Mouse (Mus musculus) testis, postnatal 10 days (tissue): ENCODE measurements at regions not wholly inside any gene's neighbourhood (a gene's known extent, or its start where the extent isn't known, plus 50 kb on each side); places are given as distances from the start of the nearest gene placed in this dataset.

Experiments
- DNase-seq: peaks from one replicate; pipeline ENCODE4 v3.0.0; 2021; ENCODE audit warnings: low spot score

DNA sequence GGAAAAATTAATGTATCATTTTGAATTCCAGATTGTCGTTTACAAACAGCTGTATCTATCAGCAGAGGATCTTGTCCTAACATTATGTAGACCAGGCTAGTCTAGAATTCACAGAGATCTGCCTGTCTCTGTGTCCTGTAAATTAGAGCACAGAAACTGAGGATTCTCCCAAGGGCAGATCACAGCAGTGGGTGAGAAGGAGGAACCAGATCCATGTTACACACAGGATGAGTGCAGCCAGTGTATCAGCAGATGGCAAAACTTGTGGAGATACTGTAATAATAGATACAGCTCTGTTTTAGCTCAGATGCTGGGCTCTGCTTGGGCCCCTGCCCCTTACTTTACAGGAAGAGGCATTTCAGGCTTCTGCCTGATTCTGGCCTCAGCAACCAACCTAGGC is 1384.0 kb upstream of the 1700008P02Rik start:
- DNase-seq: no peak

DNA sequence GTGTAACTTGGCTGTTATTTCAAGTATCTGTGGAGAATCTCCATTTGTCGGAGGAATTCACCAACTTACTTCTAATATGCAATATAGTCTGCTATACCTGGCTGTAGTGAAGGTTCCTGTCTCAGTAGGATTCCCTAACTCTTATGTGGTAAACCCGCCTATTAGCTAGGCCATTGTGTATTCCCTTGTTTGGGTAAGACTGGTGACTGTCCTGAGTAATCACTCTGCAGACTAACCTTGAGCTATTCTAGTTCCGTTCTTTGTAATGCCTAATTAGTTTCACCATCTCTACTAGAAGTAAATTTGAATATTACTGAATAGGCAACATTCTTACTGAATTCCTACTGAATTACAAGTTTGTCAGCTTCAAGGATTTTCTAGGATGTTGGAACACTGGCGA is 1380.8 kb upstream of the 1700008P02Rik start:
- DNase-seq: no peak

DNA sequence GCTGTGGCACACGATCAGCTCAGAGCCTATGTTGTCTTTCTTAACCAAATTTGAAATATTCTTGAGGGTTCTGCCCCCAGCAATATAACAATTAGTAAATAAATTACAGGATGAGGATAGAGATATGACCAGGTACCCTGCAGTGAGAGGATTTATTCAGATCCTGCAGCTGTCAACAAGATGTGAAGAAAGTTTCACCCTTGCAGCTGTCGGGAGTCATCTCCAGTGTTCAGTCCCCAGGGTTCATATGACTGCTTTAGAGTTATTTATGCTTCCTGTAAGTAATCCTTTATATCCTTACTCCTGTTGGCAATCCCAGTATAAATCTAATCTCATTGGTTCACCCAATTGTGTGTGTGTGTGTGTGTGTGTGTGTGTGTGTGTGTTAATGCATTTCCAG is 1372.1 kb upstream of the 1700008P02Rik start:
- DNase-seq: no peak

DNA sequence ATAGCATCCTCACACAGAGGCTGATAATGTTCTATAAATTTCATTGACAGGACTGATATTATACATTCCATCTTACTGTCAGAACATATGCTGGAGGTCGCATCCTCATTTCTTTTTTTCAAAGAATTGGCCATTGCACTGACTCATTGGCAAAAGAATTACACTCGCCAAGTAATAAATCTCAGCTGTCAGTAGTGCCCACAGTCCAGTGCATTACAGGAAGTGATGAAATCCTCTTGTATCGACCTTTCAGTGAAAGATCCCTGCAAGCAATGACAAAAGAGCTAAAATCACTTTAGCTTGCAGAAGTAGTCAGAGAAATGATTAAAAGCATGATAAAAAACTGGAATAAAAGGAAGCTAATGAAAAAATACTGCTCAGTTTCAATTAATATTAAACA is 1353.0 kb upstream of the 1700008P02Rik start:
- DNase-seq: no peak

DNA sequence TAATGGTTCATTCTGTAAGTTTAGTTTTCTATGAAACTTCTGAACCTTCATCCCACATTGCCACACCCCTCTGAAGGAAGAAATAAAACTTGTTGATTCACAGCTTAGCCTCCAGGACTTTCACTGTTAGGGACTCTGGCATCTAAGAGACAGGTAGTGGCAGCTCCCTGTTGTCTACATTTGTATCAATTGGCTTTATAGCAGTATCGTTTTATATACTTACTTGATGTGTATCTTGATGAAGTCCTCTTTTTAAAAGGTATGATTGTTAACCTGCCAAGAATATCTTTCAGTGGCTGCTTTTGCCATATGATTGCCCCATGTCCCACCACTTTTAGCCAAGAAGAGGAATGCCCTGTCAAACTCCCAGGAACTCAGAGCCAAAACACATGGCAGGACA is 1333.7 kb upstream of the 1700008P02Rik start:
- DNase-seq: no peak

DNA sequence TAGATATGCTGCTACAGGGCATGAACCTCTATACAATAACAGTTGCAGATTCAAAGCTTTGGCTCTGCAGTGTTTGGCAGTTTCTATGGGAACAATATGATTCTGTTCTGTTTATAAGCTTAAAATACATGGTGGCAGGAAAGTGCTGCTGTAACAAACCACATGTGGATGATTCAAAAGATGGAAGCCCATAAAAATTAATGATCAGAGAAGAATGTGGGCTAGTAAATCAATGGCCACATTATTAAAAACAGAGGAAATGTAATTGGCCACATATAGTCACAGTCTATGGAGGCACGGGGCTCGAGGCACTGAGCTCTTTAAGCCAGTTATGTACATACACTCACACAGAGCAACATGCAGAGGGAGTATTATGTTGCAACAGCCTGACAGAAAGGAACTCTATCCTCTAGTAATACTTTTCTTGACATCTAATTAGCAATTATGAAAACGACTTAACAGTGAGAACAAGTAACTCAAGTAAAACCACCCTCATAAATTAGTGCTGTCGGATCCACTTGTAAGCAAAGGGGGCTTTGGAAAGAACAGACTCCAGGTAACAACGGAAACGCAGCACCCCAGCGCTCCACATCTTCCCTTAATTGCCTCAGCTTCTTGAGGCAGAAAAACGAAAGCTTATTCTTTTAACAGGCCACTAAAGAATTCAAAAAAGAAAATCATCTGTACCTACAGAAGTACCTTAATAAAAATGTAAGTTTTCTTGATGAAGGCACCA is 1323.6 kb upstream of the 1700008P02Rik start:
- DNase-seq: no peak
